Mouse (Mus musculus) midbrain, embryonic 15.5 days (tissue): ENCODE results near the gene Tmem51. TPM values are rescaled to one million over a fixed set of nuclear protein-coding genes. Genes with fewer than 3 reads are reported as not detected.
"Not testable (repeated sequence)": the region's sequence is repeated elsewhere in the genome, so short reads cannot be mapped to it uniquely, and the experiment has no call there.

Source experiments
- ATAC-seq: fragments of 200-750 bp; cut with Nextera tagmentation; replicated peaks from 2 replicates; pipeline ENCODE4 v1.8.0; 2017; ENCODE audit warnings: moderate TSS enrichment
- H3K27ac ChIP-seq: fragments of 300-500 bp; sonication (generic); 2 replicates; pipeline ENCODE4 v1.5.1; 2015; ENCODE audit warnings: mild to moderate bottlenecking, inconsistent platforms
- H3K27me3 ChIP-seq: fragments of 300-500 bp; sonication (generic); replicated peaks from 2 replicates; pipeline ENCODE4 v1.6.1; 2015; ENCODE audit warnings: inconsistent platforms
- H3K36me3 ChIP-seq: fragments of 300-500 bp; sonication (generic); replicated peaks from 2 replicates; pipeline ENCODE4 v1.6.1; 2015; ENCODE audit warnings: inconsistent platforms
- H3K4me1 ChIP-seq: fragments of 300-500 bp; sonication (generic); 2 replicates; pipeline ENCODE4 v1.6.1; 2015; ENCODE audit warnings: inconsistent platforms
- H3K4me2 ChIP-seq: fragments of 300-500 bp; sonication (generic); 2 replicates; pipeline ENCODE4 v1.6.1; 2015; ENCODE audit warnings: inconsistent platforms, mild to moderate bottlenecking, moderate library complexity
- H3K4me3 ChIP-seq: fragments of 300-500 bp; sonication (generic); 2 replicates; pipeline ENCODE4 v1.5.1; 2015; ENCODE audit warnings: mild to moderate bottlenecking, inconsistent platforms
- H3K9ac ChIP-seq: fragments of 300-500 bp; sonication (generic); 2 replicates; pipeline ENCODE4 v1.6.1; 2015; ENCODE audit warnings: mild to moderate bottlenecking, inconsistent platforms
- H3K9me3 ChIP-seq: fragments of 300-500 bp; sonication (generic); 2 replicates; pipeline ENCODE4 v1.6.1; 2016; ENCODE audit warnings: inconsistent platforms
- WGBS: fragments of 180-500 bp; shearing (Covaris S2); methylation state at CpG from one replicate; pipeline ENCODE4 v1.1.7; 2015; ENCODE audit warnings: mixed read lengths; 5-methylcytosine and 5-hydroxymethylcytosine counted together
- polyA plus RNA-seq: library from polyadenylated mRNA; unstranded; fragments of >200 nt; fragmentation: Nextera tagmentation; extraction: Ambion mirVana; gene quantifications from 2 replicates; pipeline ENCODE4 v1.2.1, GENCODE M21; 2015

Gene Tmem51
- polyA plus RNA-seq, 1 experiment from 2014 or later: 8.1 TPM

GRCm38 (mm10) chr4:141996086-141996485, 88.0 kb downstream of the Tmem51 start:
- no peak overlapping the region for H3K27ac ChIP-seq
- H3K4me1 ChIP-seq: peaks cover 6% of the 10 kb centered on the region; the same call in 1 of the 2 replicates
- H3K27me3 ChIP-seq: no peaks in the 10 kb centered on the region
- no peaks in the 10 kb centered on the region for H3K36me3 ChIP-seq
- WGBS: 57% methylated on average over 7 of the region's 7 CpGs
- H3K4me2 ChIP-seq: no peak overlapping the region
- no peak for ATAC-seq
- H3K9me3 ChIP-seq: no peaks in the 10 kb centered on the region
- no peak overlapping the region for H3K9ac ChIP-seq
- H3K4me3 ChIP-seq: no peak overlapping the region

DNA sequence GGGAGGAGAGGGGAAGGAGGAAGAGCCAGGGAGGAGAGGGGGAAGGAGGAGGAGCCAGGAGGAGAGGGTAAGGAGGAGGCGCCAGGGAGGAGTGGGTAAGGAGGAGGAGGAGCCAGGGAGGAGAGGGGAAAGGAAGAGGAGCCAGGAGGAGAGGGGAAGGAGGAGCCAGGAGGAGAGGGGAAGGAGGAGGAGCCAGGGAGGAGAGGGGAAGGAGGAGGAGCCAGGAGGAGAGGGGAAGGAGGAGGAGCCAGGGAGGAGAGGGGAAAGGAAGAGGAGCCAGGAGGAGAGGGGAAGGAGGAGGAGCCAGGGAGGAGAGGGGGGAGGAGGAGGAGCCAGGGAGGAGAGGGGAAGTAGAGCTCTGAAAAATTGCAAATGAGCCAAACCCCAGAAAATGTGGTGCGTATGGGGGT, 90.0 kb downstream of the Tmem51 start:
- not testable (repeated sequence) for H3K27me3 ChIP-seq, H3K36me3 ChIP-seq, H3K9ac ChIP-seq, H3K27ac ChIP-seq, H3K9me3 ChIP-seq, H3K4me1 ChIP-seq, ATAC-seq, H3K4me2 ChIP-seq, H3K4me3 ChIP-seq
- WGBS: 44% methylated on average over 2 of the region's 2 CpGs

- Histone ChIP-seq H3K27ac (no peak overlapping the region), H3K4me2 (no peak overlapping the region), H3K27me3 (no peaks in the 10 kb centered on the region), H3K4me3 (no peak overlapping the region), H3K4me1 (peaks cover 4% of the 10 kb centered on the region; the same call in 1 of the 2 replicates), H3K9ac (no peak overlapping the region), H3K36me3 (no peaks in the 10 kb centered on the region), H3K9me3 (no peaks in the 10 kb centered on the region)
- ATAC-seq: no peak
- 82% methylated on average over 5 of the region's 5 CpGs for WGBS
These were observed 90.6 kb downstream of the Tmem51 start for GRCm38 (mm10) chr4:141993347-141994061.

- Histone ChIP-seq H3K4me1 (no peaks in the 10 kb centered on the region), H3K4me2 (no peak overlapping the region), H3K4me3 (no peak overlapping the region), H3K9me3 (no peaks in the 10 kb centered on the region), H3K27me3 (no peaks in the 10 kb centered on the region), H3K27ac (no peak overlapping the region), H3K9ac (no peak overlapping the region), H3K36me3 (no peaks in the 10 kb centered on the region)
- WGBS: 86% methylated on average over 14 of the region's 14 CpGs
- 0 out of 2 replicates have a peak, but pooled peaks have one; percentile 11 for ATAC-seq
These were observed 91.4 kb downstream of the Tmem51 start for GRCm38 (mm10) chr4:141992530-141993204.

DNA sequence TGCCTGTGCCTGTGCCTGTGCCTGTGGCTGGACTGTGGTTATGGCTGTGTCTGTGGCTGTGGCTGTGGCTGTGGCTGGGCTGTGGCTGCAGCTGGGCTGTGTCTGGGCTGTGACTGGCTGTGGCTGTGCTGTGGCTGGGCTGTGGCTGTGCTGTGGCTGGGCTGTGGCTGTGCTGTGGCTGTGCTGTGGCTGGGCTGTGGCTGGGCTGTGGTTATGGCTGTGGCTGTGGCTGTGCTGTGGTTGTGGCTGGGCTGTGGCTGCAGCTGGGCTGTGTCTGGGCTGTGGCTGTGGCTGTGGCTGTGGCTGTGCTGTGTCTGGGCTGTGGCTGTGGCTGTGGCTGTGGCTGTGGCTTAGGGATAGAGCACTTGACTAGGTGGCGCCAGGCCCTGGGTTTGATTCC, 95.9 kb downstream of the Tmem51 start:
- no peaks in the 10 kb centered on the region for H3K27me3 ChIP-seq
- H3K36me3 ChIP-seq: no peaks in the 10 kb centered on the region
- H3K9me3 ChIP-seq: no peaks in the 10 kb centered on the region
- no peak overlapping the region for H3K27ac ChIP-seq
- no peak overlapping the region for H3K4me2 ChIP-seq
- WGBS: 100% methylated on average over 1 of the region's 1 CpGs
- no peak overlapping the region for H3K4me3 ChIP-seq
- no peak for ATAC-seq
- no peak overlapping the region for H3K9ac ChIP-seq
- no peaks in the 10 kb centered on the region for H3K4me1 ChIP-seq

- Histone ChIP-seq H3K9ac (no peak overlapping the region), H3K4me1 (no peaks in the 10 kb centered on the region), H3K4me3 (no peak overlapping the region), H3K36me3 (no peaks in the 10 kb centered on the region), H3K27me3 (no peaks in the 10 kb centered on the region), H3K27ac (no peak overlapping the region), H3K4me2 (no peak overlapping the region), H3K9me3 (no peaks in the 10 kb centered on the region)
- WGBS: 65% methylated on average over 3 of the region's 3 CpGs
- ATAC-seq: no peak
These were observed 100.4 kb downstream of the Tmem51 start for GRCm38 (mm10) chr4:141983689-141984088.

GRCm38 (mm10) chr4:141981475-141981874, 102.6 kb downstream of the Tmem51 start:
- no peaks in the 10 kb centered on the region for H3K27me3 ChIP-seq
- no peak overlapping the region for H3K4me3 ChIP-seq
- H3K36me3 ChIP-seq: no peaks in the 10 kb centered on the region
- ATAC-seq: no peak
- no peaks in the 10 kb centered on the region for H3K9me3 ChIP-seq
- H3K9ac ChIP-seq: no peak overlapping the region
- WGBS: 72% methylated on average over 3 of the region's 3 CpGs
- no peak overlapping the region for H3K4me2 ChIP-seq
- H3K27ac ChIP-seq: no peak overlapping the region
- H3K4me1 ChIP-seq: no peaks in the 10 kb centered on the region

Other genes with a start within 250 kb of the Tmem51 start
- gene Ctrc, start 237.9 kb downstream of the Tmem51 start, polyA plus RNA-seq: not detected in 2 replicates
- gene Efhd2, start 209.4 kb downstream of the Tmem51 start, polyA plus RNA-seq: 71.5 and 82.6 TPM in 2 replicates
- gene Fhad1, start 69.2 kb downstream of the Tmem51 start, polyA plus RNA-seq: 3.7 and 4.2 TPM in 2 replicates
- 33.6 and 34.3 TPM in 2 replicates for gene Kazn, start 155.1 kb upstream of the Tmem51 start, polyA plus RNA-seq